In the genomic region with DNA sequence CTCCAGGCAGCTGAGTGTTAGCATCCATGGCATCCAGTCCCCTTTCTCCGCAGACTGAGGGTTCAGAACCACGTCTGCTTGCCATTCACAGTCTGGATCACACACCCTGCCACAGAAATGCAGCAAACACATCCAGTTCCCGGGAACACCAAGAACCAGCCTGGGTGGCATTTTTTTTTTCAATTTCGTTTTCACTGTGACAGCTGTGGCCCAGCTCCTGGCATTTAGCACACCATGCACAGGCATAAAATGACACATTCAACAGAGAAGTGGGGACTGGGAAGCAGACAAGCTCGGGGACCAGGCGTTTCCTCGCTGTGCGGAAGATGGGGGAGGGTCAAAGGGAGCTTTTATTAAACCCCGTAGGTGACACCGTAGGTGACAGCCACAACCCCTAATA, we compare ENCODE assay signal across 9 mouse cellular contexts. TPM values are rescaled to one million over a fixed set of nuclear protein-coding genes. Genes with fewer than 3 reads are reported as not detected.
DNase-seq lines count a peak whose midpoint lies in the region; ATAC-seq and TF ChIP-seq lines count a peak whose summit lies in the region.
"Had no signal": no experiment of that assay in that cellular context is flagged by ENCODE, and none has a peak within 500 bp of the region (broad histone marks: within the 10 kb centered on the region; RNA-seq: fewer than 3 reads in every experiment).

No protein-coding gene starts in this region.

- intact Hi-C loops in heart, postnatal 14 days (cut with DNase I), result loop anchor here (2.0 kb wide), 1 partner anchor 161 kb away; no protein-coding TSS in a partner anchor

- no peaks in the 10 kb centered on the region for H3K36me3 ChIP-seq in liver, embryonic 11.5 days (ENCODE audit: control insufficient read depth, insufficient read depth, low read length)
- 0 out of 2 replicates have a peak, but pooled peaks cover 8% of the 10 kb centered on the region for H3K36me3 ChIP-seq in embryonic facial prominence, embryonic 15.5 days
- H3K36me3 ChIP-seq in hindbrain, postnatal 0 days (ENCODE audit: insufficient read depth, low read length), result no peaks in the 10 kb centered on the region
- H3K36me3 ChIP-seq: hindbrain, embryonic 10.5 days had no signal

- peak; percentile 94 for DNase-seq in heart, adult 11 months
- DNase-seq in heart, postnatal 14 days, result no peak
- no peak for DNase-seq in liver, embryonic 11.5 days (ENCODE audit: low spot score)
- no peak for DNase-seq in liver
- peak; percentile 63 to 64 for DNase-seq in right cerebral cortex, postnatal 36 days (ENCODE audit: low spot score in 2 of 2)
- no peak for DNase-seq in hindbrain, postnatal 0 days (ENCODE audit: low spot score)
- no peak for DNase-seq in T-cell, adult 2 months (ENCODE audit: low spot score)

- peak overlapping the region; percentile 39 for H3K4me2 ChIP-seq in liver, embryonic 11.5 days
- H3K4me2 ChIP-seq in embryonic facial prominence, embryonic 15.5 days (replicated peaks), result peak overlapping the region; percentile 23; the same call in 1 of the 2 replicates
- no peak overlapping the region for H3K4me2 ChIP-seq in hindbrain, postnatal 0 days (ENCODE audit: low read depth, low read length)

- no peak overlapping the region for H3K4me3 ChIP-seq in liver, embryonic 11.5 days (ENCODE audit: low read depth, low read length)
- H3K4me3 ChIP-seq in embryonic facial prominence, embryonic 15.5 days (replicated peaks), result no peak overlapping the region
- no peak overlapping the region for H3K4me3 ChIP-seq in hindbrain, postnatal 0 days (ENCODE audit: low read length)
- H3K4me3 ChIP-seq: hindbrain, embryonic 10.5 days had no signal

- peaks cover 10% of the 10 kb centered on the region; the same call in 1 of the 2 replicates for H3K4me1 ChIP-seq in liver, embryonic 11.5 days (replicated peaks; ENCODE audit: control insufficient read depth, insufficient read depth, low read length)
- H3K4me1 ChIP-seq in embryonic facial prominence, embryonic 15.5 days, result peaks cover 18% of the 10 kb centered on the region
- no peaks in the 10 kb centered on the region for H3K4me1 ChIP-seq in hindbrain, postnatal 0 days (ENCODE audit: insufficient read depth, low read length)

- 0 out of 2 replicates have a peak, but pooled peaks cover 2% of the 10 kb centered on the region for H3K27me3 ChIP-seq in liver, embryonic 11.5 days (replicated peaks; ENCODE audit: control insufficient read depth, insufficient read depth, low read length)
- H3K27me3 ChIP-seq in embryonic facial prominence, embryonic 15.5 days, result no peaks in the 10 kb centered on the region
- H3K27me3 ChIP-seq in hindbrain, postnatal 0 days (ENCODE audit: insufficient read depth, low read length), result no peaks in the 10 kb centered on the region

- no peak for TF ChIP-seq CTCF in hindbrain, postnatal 0 days (IDR thresholded peaks at IDR 0.05; ENCODE audit: low read depth)

- WGBS in liver, embryonic 11.5 days, result 59% methylated on average over 10 of the region's 10 CpGs
- WGBS in embryonic facial prominence, embryonic 15.5 days, result 36% methylated on average over 10 of the region's 10 CpGs
- 53% methylated on average over 10 of the region's 10 CpGs for WGBS in hindbrain, postnatal 0 days

- no peak for ATAC-seq in liver, embryonic 11.5 days (replicated peaks; ENCODE audit: low FRiP score)
- no peak for ATAC-seq in embryonic facial prominence, embryonic 15.5 days (ENCODE audit: insufficient number of reproducible peaks, low FRiP score, low TSS enrichment, low read depth)
- no peak; the same call in 1 of the 2 replicates for ATAC-seq in hindbrain, postnatal 0 days

- H3K9me3 ChIP-seq in liver, embryonic 11.5 days (ENCODE audit: control insufficient read depth, low read length), result no peaks in the 10 kb centered on the region
- H3K9me3 ChIP-seq in embryonic facial prominence, embryonic 15.5 days (replicated peaks), result no peaks in the 10 kb centered on the region
- no peaks in the 10 kb centered on the region for H3K9me3 ChIP-seq in hindbrain, postnatal 0 days (ENCODE audit: low read length)
- H3K9me3 ChIP-seq: hindbrain, embryonic 10.5 days had no signal

- H3K27ac ChIP-seq in liver, embryonic 11.5 days (ENCODE audit: low read depth, low read length), result no peak overlapping the region
- H3K27ac ChIP-seq in embryonic facial prominence, embryonic 15.5 days (replicated peaks), result 0 out of 2 replicates have a peak overlapping the region, but pooled peaks have one; percentile 34
- H3K27ac ChIP-seq in hindbrain, postnatal 0 days, result no peak overlapping the region
- H3K27ac ChIP-seq: hindbrain, embryonic 10.5 days had no signal

- no peak overlapping the region for H3K9ac ChIP-seq in liver, embryonic 11.5 days (ENCODE audit: low read depth, low read length)
- H3K9ac ChIP-seq in embryonic facial prominence, embryonic 15.5 days, result no peak overlapping the region
- no peak overlapping the region for H3K9ac ChIP-seq in hindbrain, postnatal 0 days (replicated peaks; ENCODE audit: low read length)

RNA-seq across cellular contexts. Expression of a gene that starts 55.6 kb away (rescaled TPM):
- total RNA-seq in heart, postnatal 14 days (2021), result 1 to 10 TPM in 1 of 2 experiments, under 1 TPM in 1; 0.78 to 1.6 TPM
- 0.14 and 0.21 TPM in 2 replicates for polyA plus RNA-seq in liver, embryonic 11.5 days (2014; fragmentation: Nextera tagmentation; extraction: Ambion mirVana)
- 3.8 and 5.2 TPM in 2 replicates for polyA plus RNA-seq in embryonic facial prominence, embryonic 15.5 days (2015; fragmentation: Nextera tagmentation; extraction: Ambion mirVana)
- 105 and 114 TPM in 2 replicates for total RNA-seq in hindbrain, postnatal 0 days (2014; rRNA removed)
- polyA plus RNA-seq in hindbrain, postnatal 0 days (2015; fragmentation: Nextera tagmentation; extraction: Ambion mirVana), result 19.9 and 20.6 TPM in 2 replicates

Comparison
In these comparisons a context has a peak if more than half of its experiments do, and no peak if none do; other contexts are left out.
1. DNase-seq: peak in heart, adult 11 months (single experiment) and right cerebral cortex, postnatal 36 days (2 of 2); none in heart, postnatal 14 days (0 of 2), liver, embryonic 11.5 days (single experiment), liver (single experiment), hindbrain, postnatal 0 days (single experiment) and T-cell, adult 2 months (single experiment).